Mouse (Mus musculus) CD8-positive naive resting alpha-beta T cell, adult 57 days (primary cell): ENCODE data around the gene Ints2. TPM values are rescaled to one million over a fixed set of nuclear protein-coding genes. Genes with fewer than 3 reads are reported as not detected.

Experiments used
- total RNA-seq: library from RNA; stranded (reverse); gene quantifications from one replicate; pipeline ENCODE4 v1.2.4, GENCODE M21; 2023

The Ints2 gene
- total RNA-seq, result 21.4 TPM

DNA sequence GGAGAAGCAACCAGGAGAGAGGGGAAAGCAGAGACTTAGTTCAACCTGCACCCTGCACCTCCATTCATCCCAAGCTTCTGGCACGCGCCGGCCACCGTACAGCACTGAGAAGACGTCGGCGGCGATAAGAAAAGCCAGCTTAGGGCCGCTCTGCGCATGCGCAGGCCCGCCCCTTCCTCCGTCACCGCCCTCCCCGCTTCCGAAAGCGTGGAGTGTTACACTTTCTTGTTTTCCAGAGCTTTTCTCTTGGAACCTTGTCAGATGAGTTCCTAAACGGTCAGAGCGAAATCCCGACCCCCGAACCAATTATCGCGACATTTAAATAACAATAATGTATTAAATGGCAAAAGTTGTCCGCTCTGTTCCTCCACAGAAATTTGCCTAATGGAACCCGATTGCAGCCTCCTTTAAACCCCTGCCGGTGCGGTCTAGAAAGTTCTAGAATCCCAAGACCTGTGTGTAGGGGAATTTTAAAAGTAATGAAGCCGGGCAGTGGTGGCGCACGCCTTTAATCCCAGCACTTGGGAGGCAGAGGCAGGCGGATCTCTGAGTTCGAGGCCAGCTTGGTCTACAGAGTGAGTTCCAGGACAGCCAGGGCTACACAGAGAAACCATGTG, at the start of gene Ints2:
Ints2 (minus strand) TSS at position 116 of the 617 bp plus-strand sequence.

DNA sequence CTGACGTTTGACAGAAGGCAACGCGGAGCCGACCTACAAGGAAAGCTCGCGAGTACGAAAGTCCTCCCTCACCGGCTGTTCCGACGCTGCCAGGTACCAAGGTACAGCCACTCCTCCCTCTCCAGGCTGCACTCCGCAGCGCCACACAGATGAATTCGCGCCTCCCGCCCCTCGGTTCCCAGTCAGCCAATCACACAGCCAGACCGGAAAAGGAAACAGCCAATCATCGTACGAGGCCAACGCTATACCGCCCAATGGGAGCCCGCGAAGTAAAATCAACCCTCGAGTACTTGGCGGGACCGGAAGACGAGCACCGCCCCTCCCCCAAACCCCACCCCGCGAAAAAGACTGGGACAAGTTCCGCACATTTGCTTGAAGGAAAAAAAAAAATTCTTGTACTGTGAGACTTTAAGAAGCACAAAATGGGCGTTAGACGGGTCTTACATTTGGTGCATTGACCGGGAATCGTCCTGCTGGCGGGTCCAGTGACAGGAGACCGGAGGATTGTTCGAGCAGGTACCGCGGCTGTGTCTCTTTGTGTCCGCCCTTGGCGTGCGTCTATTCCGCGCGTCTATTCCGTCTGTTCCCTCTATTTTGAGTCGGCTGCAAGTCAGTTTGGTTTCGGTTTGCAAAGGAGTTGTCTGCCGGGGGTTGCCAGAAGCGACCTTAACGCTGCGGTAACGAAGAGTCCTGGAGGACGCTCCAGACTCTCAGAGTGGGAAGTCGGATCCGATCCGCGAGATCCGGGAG, 56.2 kb downstream of the Ints2 start, which contains the start of gene Brip1:
Brip1 (minus strand) TSS at position 157 of the 750 bp plus-strand sequence.

Other genes starting within 250 kb of the Ints2 start
- gene Brip1, start 56.4 kb downstream of the Ints2 start, total RNA-seq, result 0.83 TPM
- 74.6 TPM for gene Med13, start 100.0 kb upstream of the Ints2 start, total RNA-seq
- gene Rnft1, start 227.1 kb upstream of the Ints2 start, total RNA-seq, result 50.9 TPM